Mouse (Mus musculus): ENCODE measurements around the gene Evx2. TPM values are rescaled to one million over a fixed set of nuclear protein-coding genes. Genes with fewer than 3 reads are reported as not detected.

The Evx2 gene
- polyA plus RNA-seq, 1 experiment from 2014 or later, result not detected

- 6% methylated on average over 18 of the region's 18 CpGs for WGBS (ENCODE audit: insufficient replicate concordance)
- Histone ChIP-seq H3K27ac (ENCODE audit: low read depth, low read length) (no peak overlapping the region), H3K4me3 (ENCODE audit: low read depth, low read length) (no peak overlapping the region), H3K9me3 (replicated peaks; ENCODE audit: control insufficient read depth, low read length) (no peaks in the 10 kb centered on the region), H3K9ac (ENCODE audit: low read depth, low read length) (no peak overlapping the region), H3K27me3 (ENCODE audit: control insufficient read depth, insufficient read depth, low read length) (peaks cover 94% of the 10 kb centered on the region), H3K36me3 (ENCODE audit: control insufficient read depth, insufficient read depth, low read length) (no peaks in the 10 kb centered on the region), H3K4me1 (ENCODE audit: control insufficient read depth, insufficient read depth, low read length) (peaks cover 7% of the 10 kb centered on the region; the same call in 1 of the 2 replicates), H3K4me2 (no peak overlapping the region)
- ATAC-seq (replicated peaks; ENCODE audit: insufficient number of reproducible peaks, low FRiP score, low TSS enrichment), result no peak
These were observed 4.1 kb upstream of the Evx2 start for GRCm38 (mm10) chr2:74663291-74663925.

GRCm38 (mm10) chr2:74661685-74662084, 2.3 kb upstream of the Evx2 start:
- WGBS (ENCODE audit: insufficient replicate concordance), result 1% methylated on average over 14 of the region's 14 CpGs
- no peak overlapping the region for H3K27ac ChIP-seq (ENCODE audit: low read depth, low read length)
- peak overlapping the region; percentile 53 for H3K4me2 ChIP-seq
- 0 out of 2 replicates have a peak, but pooled peaks have one; percentile 42 for ATAC-seq (replicated peaks; ENCODE audit: insufficient number of reproducible peaks, low FRiP score, low TSS enrichment)
- H3K4me1 ChIP-seq (ENCODE audit: control insufficient read depth, insufficient read depth, low read length), result peaks cover 4% of the 10 kb centered on the region; the same call in 1 of the 2 replicates
- peaks cover 92% of the 10 kb centered on the region for H3K27me3 ChIP-seq (ENCODE audit: control insufficient read depth, insufficient read depth, low read length)
- H3K36me3 ChIP-seq (ENCODE audit: control insufficient read depth, insufficient read depth, low read length), result no peaks in the 10 kb centered on the region
- no peaks in the 10 kb centered on the region for H3K9me3 ChIP-seq (replicated peaks; ENCODE audit: control insufficient read depth, low read length)
- peak overlapping the region; percentile 6; the same call in 1 of the 2 replicates for H3K4me3 ChIP-seq (ENCODE audit: low read depth, low read length)
- H3K9ac ChIP-seq (ENCODE audit: low read depth, low read length), result no peak overlapping the region

- Histone ChIP-seq H3K36me3 (ENCODE audit: control insufficient read depth, insufficient read depth, low read length) (no peaks in the 10 kb centered on the region), H3K9me3 (replicated peaks; ENCODE audit: control insufficient read depth, low read length) (no peaks in the 10 kb centered on the region), H3K4me3 (ENCODE audit: low read depth, low read length) (no peak overlapping the region; the same call in 1 of the 2 replicates), H3K27me3 (ENCODE audit: control insufficient read depth, insufficient read depth, low read length) (peaks cover 93% of the 10 kb centered on the region), H3K4me2 (no peak overlapping the region), H3K27ac (ENCODE audit: low read depth, low read length) (no peak overlapping the region), H3K9ac (ENCODE audit: low read depth, low read length) (no peak overlapping the region), H3K4me1 (ENCODE audit: control insufficient read depth, insufficient read depth, low read length) (peaks cover 4% of the 10 kb centered on the region; the same call in 1 of the 2 replicates)
- no peak for ATAC-seq (replicated peaks; ENCODE audit: insufficient number of reproducible peaks, low FRiP score, low TSS enrichment)
- WGBS (ENCODE audit: insufficient replicate concordance), result 4% methylated on average over 30 of the region's 30 CpGs
These were observed 1.3 kb upstream of the Evx2 start for GRCm38 (mm10) chr2:74660421-74661375.

- no peaks in the 10 kb centered on the region for H3K36me3 ChIP-seq (ENCODE audit: control insufficient read depth, insufficient read depth, low read length)
- no peak overlapping the region for H3K4me3 ChIP-seq (ENCODE audit: low read depth, low read length)
- WGBS (ENCODE audit: insufficient replicate concordance), result under 1% methylated on average over 47 of the region's 47 CpGs
- no peak for ATAC-seq (replicated peaks; ENCODE audit: insufficient number of reproducible peaks, low FRiP score, low TSS enrichment)
- peaks cover 96% of the 10 kb centered on the region for H3K27me3 ChIP-seq (ENCODE audit: control insufficient read depth, insufficient read depth, low read length)
- no peak overlapping the region for H3K9ac ChIP-seq (ENCODE audit: low read depth, low read length)
- no peaks in the 10 kb centered on the region for H3K9me3 ChIP-seq (replicated peaks; ENCODE audit: control insufficient read depth, low read length)
- H3K27ac ChIP-seq (ENCODE audit: low read depth, low read length), result no peak overlapping the region
- H3K4me1 ChIP-seq (ENCODE audit: control insufficient read depth, insufficient read depth, low read length), result peaks cover 4% of the 10 kb centered on the region; the same call in 1 of the 2 replicates
- no peak overlapping the region for H3K4me2 ChIP-seq
These were observed 538 bp downstream of the Evx2 start for GRCm38 (mm10) chr2:74658667-74659371.

- H3K9ac ChIP-seq (ENCODE audit: low read depth, low read length), result no peak overlapping the region
- no peak for ATAC-seq (replicated peaks; ENCODE audit: insufficient number of reproducible peaks, low FRiP score, low TSS enrichment)
- H3K4me3 ChIP-seq (ENCODE audit: low read depth, low read length), result peak overlapping the region; percentile 26; the same call in 1 of the 2 replicates
- H3K27me3 ChIP-seq (ENCODE audit: control insufficient read depth, insufficient read depth, low read length), result peaks cover 91% of the 10 kb centered on the region
- no peaks in the 10 kb centered on the region for H3K9me3 ChIP-seq (replicated peaks; ENCODE audit: control insufficient read depth, low read length)
- no peaks in the 10 kb centered on the region for H3K36me3 ChIP-seq (ENCODE audit: control insufficient read depth, insufficient read depth, low read length)
- H3K4me2 ChIP-seq, result peak overlapping the region; percentile 37
- no peak overlapping the region for H3K27ac ChIP-seq (ENCODE audit: low read depth, low read length)
- peaks cover 4% of the 10 kb centered on the region; the same call in 1 of the 2 replicates for H3K4me1 ChIP-seq (ENCODE audit: control insufficient read depth, insufficient read depth, low read length)
- WGBS (ENCODE audit: insufficient replicate concordance), result 2% methylated on average over 15 of the region's 15 CpGs
These were observed 1.2 kb downstream of the Evx2 start for GRCm38 (mm10) chr2:74658024-74658666.

- Histone ChIP-seq H3K36me3 (ENCODE audit: control insufficient read depth, insufficient read depth, low read length) (no peaks in the 10 kb centered on the region), H3K9me3 (replicated peaks; ENCODE audit: control insufficient read depth, low read length) (no peaks in the 10 kb centered on the region), H3K4me1 (ENCODE audit: control insufficient read depth, insufficient read depth, low read length) (peaks cover 4% of the 10 kb centered on the region; the same call in 1 of the 2 replicates), H3K27me3 (ENCODE audit: control insufficient read depth, insufficient read depth, low read length) (peaks cover 87% of the 10 kb centered on the region), H3K4me3 (ENCODE audit: low read depth, low read length) (peak overlapping the region; percentile 26; the same call in 1 of the 2 replicates), H3K27ac (ENCODE audit: low read depth, low read length) (no peak overlapping the region), H3K9ac (ENCODE audit: low read depth, low read length) (no peak overlapping the region), H3K4me2 (peak overlapping the region; percentile 37)
- WGBS (ENCODE audit: insufficient replicate concordance), result 3% methylated on average over 62 of the region's 62 CpGs
- ATAC-seq (replicated peaks; ENCODE audit: insufficient number of reproducible peaks, low FRiP score, low TSS enrichment), result no peak
These were observed 1.9 kb downstream of the Evx2 start for GRCm38 (mm10) chr2:74657251-74658023.

GRCm38 (mm10) chr2:74656632-74657021, 2.7 kb downstream of the Evx2 start:
- no peak overlapping the region for H3K4me3 ChIP-seq (ENCODE audit: low read depth, low read length)
- no peak overlapping the region for H3K27ac ChIP-seq (ENCODE audit: low read depth, low read length)
- no peaks in the 10 kb centered on the region for H3K9me3 ChIP-seq (replicated peaks; ENCODE audit: control insufficient read depth, low read length)
- no peak overlapping the region for H3K9ac ChIP-seq (ENCODE audit: low read depth, low read length)
- peaks cover 4% of the 10 kb centered on the region; the same call in 1 of the 2 replicates for H3K4me1 ChIP-seq (ENCODE audit: control insufficient read depth, insufficient read depth, low read length)
- H3K4me2 ChIP-seq, result no peak overlapping the region
- H3K36me3 ChIP-seq (ENCODE audit: control insufficient read depth, insufficient read depth, low read length), result no peaks in the 10 kb centered on the region
- WGBS (ENCODE audit: insufficient replicate concordance), result 5% methylated on average over 4 of the region's 4 CpGs
- no peak for ATAC-seq (replicated peaks; ENCODE audit: insufficient number of reproducible peaks, low FRiP score, low TSS enrichment)
- H3K27me3 ChIP-seq (ENCODE audit: control insufficient read depth, insufficient read depth, low read length), result peaks cover 87% of the 10 kb centered on the region
